Mouse (Mus musculus) kidney, embryonic 14.5 days (tissue): ENCODE data around the gene Gcsh. TPM values are rescaled to one million over a fixed set of nuclear protein-coding genes. Genes with fewer than 3 reads are reported as not detected.

Experiments
- ATAC-seq: fragments of 200-750 bp; cut with Nextera tagmentation; 2 replicates; pipeline ENCODE4 v1.8.0; 2017; ENCODE audit warnings: moderate number of reproducible peaks, mild to moderate bottlenecking, moderate TSS enrichment, moderate library complexity; ENCODE audit not compliant: low FRiP score, low TSS enrichment
- H3K27ac ChIP-seq: fragments of 300-500 bp; sonication (generic); 2 replicates; pipeline ENCODE4 v1.5.1; 2014; ENCODE audit warnings: low read depth, mild to moderate bottlenecking, low read length, moderate library complexity, mixed read lengths
- H3K27me3 ChIP-seq: fragments of 300-500 bp; sonication (generic); 2 replicates; pipeline ENCODE4 v1.6.1; 2014; ENCODE audit warnings: mild to moderate bottlenecking, low read length; ENCODE audit not compliant: control insufficient read depth, insufficient read depth
- H3K36me3 ChIP-seq: fragments of 300-500 bp; sonication (generic); 2 replicates; pipeline ENCODE4 v1.6.1; 2014; ENCODE audit warnings: low read length, mixed read lengths; ENCODE audit not compliant: control insufficient read depth, insufficient read depth
- H3K4me1 ChIP-seq: fragments of 300-500 bp; sonication (generic); 2 replicates; pipeline ENCODE4 v1.6.1; 2014; ENCODE audit warnings: low read length, mixed read lengths; ENCODE audit not compliant: control insufficient read depth, insufficient read depth
- H3K4me2 ChIP-seq: fragments of 300-500 bp; sonication (generic); replicated peaks from 2 replicates; pipeline ENCODE4 v1.6.1; 2014; ENCODE audit warnings: low read depth, mild to moderate bottlenecking, low read length
- H3K4me3 ChIP-seq: fragments of 300-500 bp; sonication (generic); 2 replicates; pipeline ENCODE4 v1.5.1; 2014; ENCODE audit warnings: mild to moderate bottlenecking, low read length
- H3K9ac ChIP-seq: fragments of 300-500 bp; sonication (generic); 2 replicates; pipeline ENCODE4 v1.6.1; 2014; ENCODE audit warnings: low read depth, mild to moderate bottlenecking, low read length, moderate library complexity
- H3K9me3 ChIP-seq: fragments of 300-500 bp; sonication (generic); 2 replicates; pipeline ENCODE4 v1.6.1; 2016; ENCODE audit warnings: low read length; ENCODE audit not compliant: control insufficient read depth
- WGBS: fragments of 180-500 bp; shearing (Covaris S2); extraction: QIAGEN DNeasy Blood & Tissue Kit; methylation state at CpG from one replicate; pipeline ENCODE4 v1.1.7; 2014; 5-methylcytosine and 5-hydroxymethylcytosine counted together
- polyA plus RNA-seq: library from polyadenylated mRNA; unstranded; fragments of >200 nt; fragmentation: Nextera tagmentation; extraction: Ambion mirVana; gene quantifications from 2 replicates; pipeline ENCODE4 v1.2.1, GENCODE M21; 2014

Gcsh gene
- polyA plus RNA-seq, 1 experiment from 2014 or later = 198 TPM

GRCm38 (mm10) chr8:116943161-116943554 is 50.2 kb downstream of the Gcsh start, which contains the start of gene Atmin:
Atmin (plus strand) TSS chr8:116943393.
- Histone ChIP-seq H3K9me3 (no peaks in the 10 kb centered on the region), H3K4me1 (no peaks in the 10 kb centered on the region), H3K27me3 (no peaks in the 10 kb centered on the region), H3K4me2 (peak within 1 kb of the TSS; percentile 97), H3K4me3 (peak within 1 kb of the TSS; percentile 97), H3K36me3 (peaks cover 12% of the 10 kb centered on the region; the same call in 1 of the 2 replicates), H3K9ac (peak within 1 kb of the TSS; percentile 86), H3K27ac (0 out of 2 replicates have a peak within 1 kb of the TSS, but pooled peaks have one; percentile 37)
- ATAC-seq = peak; percentile 91
- under 1% methylated on average over 40 of the region's 46 CpGs for WGBS

GRCm38 (mm10) chr8:116942284-116943058 is 50.9 kb downstream of the Gcsh start:
- H3K4me3 ChIP-seq = no peak overlapping the region

GRCm38 (mm10) chr8:116935506-116935905 is 57.8 kb downstream of the Gcsh start:
- Histone ChIP-seq H3K27me3 (no peaks in the 10 kb centered on the region), H3K36me3 (peaks cover 69% of the 10 kb centered on the region), H3K9ac (no peak overlapping the region), H3K4me2 (no peak overlapping the region), H3K9me3 (no peaks in the 10 kb centered on the region), H3K27ac (no peak overlapping the region), H3K4me3 (no peak overlapping the region), H3K4me1 (no peaks in the 10 kb centered on the region)
- no peak for ATAC-seq
- 88% methylated on average over 6 of the region's 6 CpGs for WGBS

More at GRCm38 (mm10) chr8:116942284-116943058, 50.9 kb downstream of the Gcsh start:
- no peaks in the 10 kb centered on the region for H3K4me1 ChIP-seq
- H3K36me3 ChIP-seq = peaks cover 17% of the 10 kb centered on the region; the same call in 1 of the 2 replicates
- WGBS = 75% methylated on average over 12 of the region's 12 CpGs
- no peak overlapping the region for H3K9ac ChIP-seq
- H3K4me2 ChIP-seq = peak overlapping the region; percentile 30; the same call in 1 of the 2 replicates
- H3K27ac ChIP-seq = no peak overlapping the region
- H3K9me3 ChIP-seq = no peaks in the 10 kb centered on the region
- no peak for ATAC-seq
- no peaks in the 10 kb centered on the region for H3K27me3 ChIP-seq

- Histone ChIP-seq H3K4me3 (no peak overlapping the region), H3K9me3 (no peaks in the 10 kb centered on the region), H3K36me3 (peaks cover 69% of the 10 kb centered on the region), H3K9ac (no peak overlapping the region), H3K27ac (no peak overlapping the region), H3K4me2 (no peak overlapping the region), H3K27me3 (no peaks in the 10 kb centered on the region), H3K4me1 (no peaks in the 10 kb centered on the region)
- no peak for ATAC-seq
- WGBS = 90% methylated on average over 4 of the region's 4 CpGs
These were observed 58.4 kb downstream of the Gcsh start for GRCm38 (mm10) chr8:116934976-116935375.

Other genes with a start within 250 kb of the Gcsh start
- 80.2 and 111 TPM in 2 replicates for gene Cmc2, start 72.1 kb downstream of the Gcsh start, polyA plus RNA-seq
- 47.1 and 53.0 TPM in 2 replicates for gene Cenpn, start 71.8 kb downstream of the Gcsh start, polyA plus RNA-seq
- 8.9 and 13.8 TPM in 2 replicates for gene Atmin, start 50.1 kb downstream of the Gcsh start, polyA plus RNA-seq
- gene 1700030J22Rik, start 14.6 kb downstream of the Gcsh start, polyA plus RNA-seq = 2.5 and 2.7 TPM in 2 replicates
- gene Pkd1l2, start 88.9 kb upstream of the Gcsh start, polyA plus RNA-seq = not detected in 2 replicates
- 0.19 and 0.38 TPM in 2 replicates for gene Bco1, start 102.3 kb upstream of the Gcsh start, polyA plus RNA-seq
- 2.7 and 3.1 TPM in 2 replicates for gene Gan, start 164.6 kb upstream of the Gcsh start, polyA plus RNA-seq